Mouse (Mus musculus) olfactory bulb, adult 2 months (tissue): ENCODE measurements around the gene Gstm1.
"Not testable (repeated sequence)": the region's sequence is repeated elsewhere in the genome, so short reads cannot be mapped to it uniquely, and the experiment has no call there.

Source experiments
- CTCF ChIP-seq: fragments of 200-500 bp; IDR thresholded peaks from 2 replicates; pipeline ENCODE4 v1.5.1; 2012; ENCODE audit warnings: low read depth, mild to moderate bottlenecking, low read length, moderate library complexity; ENCODE audit not compliant: insufficient read depth
- POLR2A ChIP-seq: fragments of 200-500 bp; IDR thresholded peaks from 2 replicates; pipeline ENCODE4 v1.6.1; 2012; ENCODE audit warnings: mild to moderate bottlenecking, low read depth, low read length, moderate library complexity; ENCODE audit not compliant: insufficient read depth

GRCm38 (mm10) chr3:107971101-107971500 is 46.7 kb downstream of the Gstm1 start:
- not testable (repeated sequence) for TF ChIP-seq CTCF, POLR2A
